Mouse (Mus musculus) right cerebral cortex, adult 18-20 months (tissue): ENCODE data around the gene Gm20388.

Experiments
- DNase-seq: peaks from one replicate; pipeline ENCODE4 v3.0.0; 2022; ENCODE audit warnings: mixed read lengths

Gm20388 gene

GRCm38 (mm10) chr8:119916237-119916892, 5.7 kb downstream of the Gm20388 start:
- DNase-seq: no peak

DNA sequence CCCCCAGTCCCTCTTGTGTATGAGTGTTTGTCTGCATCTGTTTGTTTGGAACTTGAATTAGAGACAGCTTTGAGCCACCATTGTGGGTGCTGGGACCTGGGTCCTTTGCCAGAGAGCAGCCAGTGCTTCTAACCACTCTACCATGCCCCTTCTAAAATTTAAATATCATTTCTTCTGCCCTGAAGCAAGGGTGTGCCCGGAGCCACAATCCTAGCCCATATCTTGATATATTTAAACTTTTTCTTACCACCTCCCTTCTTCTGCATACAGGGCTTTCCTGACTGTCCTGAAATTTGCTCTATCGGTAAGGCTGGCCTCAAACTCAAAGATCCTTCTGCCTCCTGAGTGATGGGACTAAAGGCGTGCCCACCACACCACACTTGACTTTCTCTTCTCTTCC, 6.8 kb downstream of the Gm20388 start:
- DNase-seq: no peak

DNA sequence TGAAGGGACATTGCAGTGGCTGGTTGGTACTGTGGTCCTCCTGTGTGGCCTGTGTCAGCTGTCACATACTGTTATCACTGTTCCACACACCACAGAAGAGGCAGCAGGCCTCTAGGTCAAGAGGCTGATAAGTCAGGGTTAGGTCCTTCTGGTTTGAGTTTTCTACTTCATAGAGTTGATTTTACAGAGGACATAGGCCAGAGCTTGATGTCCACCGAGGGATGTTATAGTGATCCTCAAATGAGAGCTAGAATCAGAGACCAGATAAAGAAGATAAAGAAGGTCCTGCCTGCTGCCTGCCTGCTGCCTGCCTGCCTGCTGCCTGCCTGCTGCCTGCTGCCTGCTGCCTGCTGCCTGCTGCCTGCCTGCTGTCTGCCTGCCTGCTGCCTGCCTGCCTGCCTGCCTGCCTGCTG, 7.5 kb downstream of the Gm20388 start:
- DNase-seq: no peak

DNA sequence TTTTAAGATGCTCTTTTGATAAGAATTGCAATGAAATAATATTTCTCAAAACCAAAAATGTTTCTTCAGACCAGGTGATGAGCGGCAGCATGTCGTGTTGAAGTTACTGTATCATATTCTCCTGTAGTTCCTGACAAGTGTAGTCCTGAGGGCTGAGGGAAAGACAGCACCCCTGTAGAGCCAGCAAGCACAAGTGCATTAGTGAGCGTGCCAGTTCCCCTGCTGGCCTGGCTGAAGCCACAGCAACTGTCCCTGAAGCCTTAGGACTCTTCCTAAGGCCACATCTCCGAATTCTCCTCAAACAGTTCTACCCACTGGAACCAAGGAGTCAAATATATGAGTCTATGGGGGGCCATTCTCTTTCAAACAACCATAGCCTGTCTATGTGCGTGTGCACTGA, 12.6 kb downstream of the Gm20388 start:
- no peak for DNase-seq

DNA sequence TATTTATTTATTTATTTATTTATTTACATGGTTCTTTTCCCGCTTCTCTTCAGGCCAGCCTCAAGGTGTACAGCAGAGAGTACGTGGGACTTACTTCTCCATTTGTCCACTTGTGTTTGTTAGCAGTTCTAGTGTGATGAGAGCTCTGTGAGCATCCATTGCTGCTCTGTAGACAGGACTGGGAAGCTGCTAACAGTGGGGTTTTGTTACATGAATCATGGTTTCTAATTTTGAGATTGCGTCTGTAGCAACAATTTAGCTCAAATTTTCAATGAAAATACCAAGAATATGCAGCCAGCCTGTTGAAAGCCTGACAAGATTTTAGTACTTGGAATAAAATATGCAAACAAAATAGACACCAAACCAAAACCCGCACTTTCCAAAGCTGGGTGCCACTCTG, 14.8 kb downstream of the Gm20388 start:
- DNase-seq: no peak

DNA sequence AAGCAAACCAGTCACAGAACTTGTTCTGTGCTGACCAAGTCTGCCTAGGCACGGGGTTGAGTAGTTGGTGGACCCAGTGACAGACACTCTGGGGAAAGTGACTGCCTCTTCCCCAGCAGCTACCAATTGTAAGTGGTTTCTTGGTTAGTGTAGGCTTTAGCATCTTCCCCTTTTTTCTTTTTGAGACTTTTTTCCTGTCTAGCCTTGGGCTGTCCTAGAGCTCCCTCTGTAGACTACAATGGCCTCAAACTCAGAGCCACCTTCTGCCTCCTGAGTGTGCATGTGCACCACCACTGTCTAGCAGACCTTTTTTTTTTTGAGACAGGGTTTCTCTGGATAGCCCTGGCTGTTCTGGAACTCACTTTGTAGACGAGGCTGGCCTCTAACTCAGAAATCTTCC, 15.8 kb downstream of the Gm20388 start:
- no peak for DNase-seq

DNA sequence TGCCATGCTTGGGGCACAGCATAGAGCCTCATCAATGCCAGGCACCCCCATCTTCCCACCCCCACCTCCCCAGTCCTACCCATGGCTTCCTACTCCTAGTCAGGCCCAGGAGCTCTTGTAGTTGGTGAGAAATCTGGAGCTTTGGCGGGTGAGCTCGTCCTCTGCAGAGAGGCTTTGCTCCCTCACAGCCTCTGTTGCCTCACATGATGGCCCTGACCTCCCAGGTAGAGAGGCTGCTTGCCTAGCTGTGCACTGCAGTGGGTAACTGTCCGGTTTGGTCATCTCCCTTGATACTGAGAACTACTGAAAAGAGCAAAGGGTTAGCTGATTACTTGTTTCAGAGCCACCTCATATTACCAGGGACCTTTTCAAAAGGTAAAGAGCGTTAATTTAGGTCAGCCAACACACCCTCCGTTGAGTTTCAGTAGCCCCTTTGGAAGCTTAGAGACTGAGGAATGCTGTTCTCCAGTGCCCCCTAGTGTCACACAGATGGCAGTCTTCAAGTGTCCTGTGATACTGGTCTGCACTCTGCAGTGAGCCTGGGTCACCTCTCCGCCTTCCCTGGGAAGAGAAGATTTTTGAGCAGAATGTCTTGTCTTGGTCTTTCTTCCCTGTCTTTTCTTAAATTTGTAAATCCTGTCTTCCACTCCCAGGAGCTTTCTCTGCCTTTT, 16.9 kb downstream of the Gm20388 start:
- peak; percentile 30 for DNase-seq

DNA sequence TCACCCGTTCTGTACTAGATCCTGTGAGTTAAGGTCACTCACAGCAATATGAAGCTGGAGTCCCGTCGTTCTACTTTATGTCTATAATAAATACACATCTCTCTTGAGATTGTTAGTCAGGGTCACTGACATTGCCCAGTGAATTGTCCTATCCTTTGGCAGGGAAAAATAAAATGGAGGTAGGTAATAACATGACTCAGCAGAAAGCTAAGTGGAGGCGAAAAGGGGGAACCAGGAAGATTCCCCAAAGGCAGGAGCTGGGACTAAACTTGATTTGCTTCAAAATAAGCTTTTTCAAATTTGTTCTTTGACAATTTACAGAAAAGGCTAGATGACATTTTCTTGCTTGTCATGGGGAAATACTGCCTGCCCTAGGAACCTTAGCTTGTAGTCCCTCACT, 20.7 kb downstream of the Gm20388 start:
- no peak for DNase-seq

DNA sequence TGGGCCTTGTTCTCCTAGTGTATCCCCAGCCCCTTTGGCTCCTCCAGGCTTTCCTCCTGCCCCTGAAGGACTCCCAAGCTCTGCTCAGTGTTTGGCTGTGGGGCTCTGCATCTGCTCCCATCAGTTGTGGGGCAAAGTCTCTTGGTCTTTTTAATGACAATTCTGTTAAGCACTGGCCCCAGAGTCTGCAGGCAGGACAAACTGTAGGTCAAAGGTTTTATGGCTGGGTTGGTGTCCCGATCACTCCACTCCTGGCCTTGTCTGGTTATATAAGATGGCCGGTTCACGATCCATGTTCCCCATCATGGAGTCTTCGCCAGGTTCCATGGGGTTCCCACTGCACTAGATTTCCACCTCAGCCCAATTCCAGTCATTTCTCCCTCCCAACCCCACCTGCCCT, 23.0 kb downstream of the Gm20388 start:
- DNase-seq: no peak

DNA sequence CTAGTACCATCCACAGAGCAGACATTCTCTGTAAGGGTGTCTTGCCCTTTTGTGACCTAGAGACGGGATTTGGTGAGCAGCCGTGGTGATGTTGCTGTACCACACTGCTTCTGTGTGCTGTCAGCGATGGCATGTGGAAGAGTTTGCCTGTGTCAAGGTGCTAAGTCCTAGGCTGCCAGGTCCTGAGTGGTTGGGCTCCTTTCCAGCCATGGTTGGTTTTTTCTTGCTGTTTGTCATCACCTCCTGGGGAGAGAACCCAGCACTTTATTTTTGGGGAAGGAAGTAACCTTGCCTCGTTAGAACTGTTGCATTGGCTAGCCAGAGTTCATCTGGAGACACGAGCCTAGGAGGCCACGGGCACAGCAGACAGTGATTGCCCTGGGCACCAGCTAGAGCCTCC, 24.9 kb downstream of the Gm20388 start:
- DNase-seq: no peak

DNA sequence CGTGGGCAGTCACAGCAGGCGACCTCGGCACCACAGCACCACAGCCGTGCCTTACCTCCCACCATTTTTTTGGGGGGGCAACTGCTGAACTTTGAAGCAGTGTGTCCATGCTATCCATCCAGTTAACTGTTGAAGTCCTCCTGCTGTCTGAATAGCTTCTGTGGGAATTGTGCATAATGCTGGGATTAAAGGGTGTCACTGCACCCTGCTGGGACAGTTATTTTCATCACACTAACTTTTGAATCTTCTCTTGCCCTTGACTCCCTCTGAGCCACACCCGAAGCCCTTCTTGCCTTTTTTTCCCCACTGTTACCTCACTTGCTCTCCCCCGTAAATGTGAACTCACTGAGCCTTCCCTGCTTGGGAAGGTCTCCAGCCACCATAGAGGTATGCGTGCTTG, 27.8 kb downstream of the Gm20388 start:
- DNase-seq: no peak

DNA sequence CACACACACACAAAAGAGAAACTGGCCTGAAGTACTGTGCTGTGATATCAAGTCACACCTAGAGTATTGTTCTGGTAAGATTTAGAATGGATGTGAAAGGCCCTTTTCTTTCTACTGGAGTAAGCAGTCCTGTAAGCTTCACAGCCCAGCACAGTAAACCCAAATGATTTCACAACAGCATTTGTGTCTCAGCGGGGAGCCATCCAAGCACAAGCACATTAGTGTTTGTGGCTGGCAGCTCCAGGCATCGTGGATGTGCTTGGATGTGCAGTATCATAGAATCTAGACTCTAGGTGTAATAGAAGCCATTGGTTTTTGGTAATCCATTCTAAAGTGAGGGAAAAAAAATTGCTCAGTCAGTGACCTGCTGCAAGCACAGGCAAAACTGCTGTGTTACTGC, 28.7 kb downstream of the Gm20388 start:
- no peak for DNase-seq

- no peak for DNase-seq
These were observed 30.8 kb downstream of the Gm20388 start for GRCm38 (mm10) chr8:119941471-119941870.

DNA sequence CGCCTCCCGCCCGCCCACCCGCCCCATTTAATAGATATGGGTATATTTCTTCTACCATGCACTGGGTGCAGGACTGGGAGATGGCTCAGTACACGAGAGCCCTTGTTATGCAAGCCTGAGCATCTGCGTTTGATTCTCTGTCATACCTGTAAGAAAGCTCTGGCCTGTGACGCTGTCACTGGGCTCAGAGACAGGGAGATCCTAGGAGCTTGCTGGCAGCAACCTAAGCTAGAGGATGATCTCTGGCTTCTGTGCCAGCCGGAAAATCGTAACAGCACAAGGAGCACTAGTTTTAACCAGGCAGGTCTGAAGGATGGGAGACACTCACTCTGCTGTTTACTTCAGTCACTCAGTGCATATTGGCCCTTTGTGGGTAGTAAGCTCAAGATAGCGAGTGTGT, 33.0 kb downstream of the Gm20388 start:
- no peak for DNase-seq

GRCm38 (mm10) chr8:119944096-119944811, 33.6 kb downstream of the Gm20388 start:
- DNase-seq: peak; percentile 65

- DNase-seq: no peak
These were observed 35.8 kb downstream of the Gm20388 start for GRCm38 (mm10) chr8:119946326-119946865.

GRCm38 (mm10) chr8:119947653-119948052, 37.0 kb downstream of the Gm20388 start:
- no peak for DNase-seq

DNA sequence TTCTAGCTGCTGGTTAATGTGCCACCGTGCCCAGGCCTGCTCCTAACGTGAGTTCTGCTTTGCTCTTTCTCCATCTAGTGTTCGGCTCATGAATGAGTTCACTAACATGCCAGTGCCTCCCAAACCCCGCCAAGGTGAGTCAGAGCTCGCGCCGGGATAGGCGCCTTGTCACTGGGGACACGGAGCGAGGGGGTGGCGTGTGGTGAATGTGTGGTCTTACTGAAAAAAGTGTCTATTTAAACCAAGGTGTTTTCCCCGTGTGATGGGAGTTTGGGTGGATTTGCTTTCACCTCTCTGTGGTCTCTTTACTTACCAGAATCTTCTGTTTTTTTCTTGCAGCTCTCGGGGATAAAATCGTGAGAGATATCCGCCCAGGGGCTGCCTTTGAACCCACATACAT, 37.7 kb downstream of the Gm20388 start:
- peak; percentile 75 for DNase-seq

- DNase-seq: no peak
These were observed 41.6 kb downstream of the Gm20388 start for GRCm38 (mm10) chr8:119952282-119952681.

DNA sequence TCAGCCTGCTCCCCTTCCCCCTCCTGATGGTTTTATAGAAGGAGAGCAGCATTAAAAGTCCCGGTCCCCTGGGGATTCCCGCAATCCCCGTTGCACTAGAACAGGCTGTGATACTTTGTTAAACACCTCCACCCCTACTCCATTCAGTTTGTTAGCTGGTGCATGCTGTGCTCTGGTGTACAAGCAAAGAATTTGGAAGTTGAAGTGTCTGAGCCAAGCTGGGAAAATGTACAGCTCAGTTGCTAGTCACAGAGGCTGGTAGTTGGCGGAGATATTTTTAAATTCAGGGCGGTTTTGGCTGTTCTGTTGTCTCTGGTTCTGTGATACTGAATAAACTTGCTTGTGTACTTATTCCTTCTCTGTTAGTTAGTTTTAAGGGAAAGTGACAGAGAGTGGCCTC, 42.1 kb downstream of the Gm20388 start:
- peak; percentile 80 for DNase-seq

GRCm38 (mm10) chr8:119955333-119955732, 44.7 kb downstream of the Gm20388 start:
- peak; percentile 32 for DNase-seq

GRCm38 (mm10) chr8:119958076-119958475, 47.4 kb downstream of the Gm20388 start:
- no peak for DNase-seq

DNA sequence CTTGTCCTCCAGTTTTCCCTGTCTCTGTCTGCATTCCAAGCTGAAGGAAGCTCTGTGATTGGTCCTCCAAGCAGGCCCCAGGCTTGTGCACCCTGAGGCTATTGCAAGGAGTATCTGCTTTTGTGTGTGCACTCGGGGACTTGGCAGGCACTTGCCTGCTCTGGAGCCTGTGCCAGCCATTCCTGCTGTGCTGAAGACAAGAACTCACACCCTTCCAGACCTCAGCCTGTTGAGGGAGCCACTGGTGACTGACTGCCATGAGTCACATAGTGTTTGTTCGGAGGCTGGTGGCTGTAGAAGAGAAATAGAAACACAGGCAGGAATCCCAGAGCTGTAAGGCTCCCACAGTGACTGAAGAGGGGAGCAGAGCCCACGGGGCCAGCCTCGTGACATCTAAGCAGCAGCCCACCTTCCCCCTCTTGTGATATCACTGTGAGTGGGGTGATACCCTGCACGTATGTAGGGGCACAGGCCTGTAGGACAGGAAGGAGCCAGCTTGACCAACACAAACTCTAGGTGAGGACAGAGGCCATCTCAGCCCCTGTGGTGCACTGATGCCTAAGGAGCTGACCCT, 50.0 kb downstream of the Gm20388 start:
- peak; percentile 80 for DNase-seq

- no peak for DNase-seq
These were observed 54.2 kb downstream of the Gm20388 start for GRCm38 (mm10) chr8:119964859-119965258.
